Mouse (Mus musculus) liver, embryonic 14.5 days (tissue): ENCODE measurements around the gene Faap100. TPM values are rescaled to one million over a fixed set of nuclear protein-coding genes. Genes with fewer than 3 reads are reported as not detected.

Experiments
- ATAC-seq: fragments of 200-750 bp; cut with Nextera tagmentation; 2 replicates; pipeline ENCODE4 v1.8.0; 2017; ENCODE audit warnings: moderate number of reproducible peaks, mild to moderate bottlenecking, moderate library complexity; ENCODE audit not compliant: insufficient read depth
- DNase-seq, 3 experiments: peaks; one replicate each; pipeline ENCODE4 v3.0.0-alpha.2; 2012 to 2013; ENCODE audit warnings: low read depth in 3 of 3, low spot score in 3 of 3
- H3K27ac ChIP-seq: fragments of 300-500 bp; sonication (generic); 2 replicates; pipeline ENCODE4 v1.5.1; 2014; ENCODE audit warnings: moderate library complexity, mild to moderate bottlenecking, control low read depth, inconsistent platforms
- H3K27me3 ChIP-seq: fragments of 300-500 bp; sonication (generic); 2 replicates; pipeline ENCODE4 v1.6.1; 2014; ENCODE audit warnings: mild to moderate bottlenecking, low read length, moderate library complexity; ENCODE audit not compliant: control insufficient read depth, insufficient read depth
- H3K36me3 ChIP-seq: fragments of 300-500 bp; sonication (generic); replicated peaks from 2 replicates; pipeline ENCODE4 v1.6.1; 2014; ENCODE audit warnings: low read depth; ENCODE audit not compliant: control insufficient read depth, insufficient read depth
- H3K4me1 ChIP-seq, 2 experiments: fragments of 200-500 bp in 1 of 2; fragments of 300-500 bp in 1 of 2; sonication (generic) in 1 of 2; replicated peaks; 2 replicates each; pipeline ENCODE4 v1.6.1; 2012 to 2014; ENCODE audit warnings: antibody characterized with exemption in 1 of 2, inconsistent platforms in 1 of 2, low read length in 1 of 2; ENCODE audit not compliant: control insufficient read depth in 2 of 2, insufficient read depth in 2 of 2
- H3K4me2 ChIP-seq: fragments of 300-500 bp; sonication (generic); 2 replicates; pipeline ENCODE4 v1.6.1; 2014; ENCODE audit warnings: low read depth, mild to moderate bottlenecking, control low read depth, moderate library complexity
- H3K4me3 ChIP-seq, 2 experiments: fragments of 200-500 bp in 1 of 2; fragments of 300-500 bp in 1 of 2; sonication (generic) in 1 of 2; 2 replicates each; pipeline ENCODE4 v1.5.1; 2012 to 2014; ENCODE audit warnings: low read depth in 2 of 2, low read length in 2 of 2, mild to moderate bottlenecking in 2 of 2, control low read depth in 1 of 2, inconsistent platforms in 1 of 2, moderate library complexity in 1 of 2; ENCODE audit not compliant: insufficient read depth in 1 of 2
- H3K9ac ChIP-seq: fragments of 300-500 bp; sonication (generic); replicated peaks from 2 replicates; pipeline ENCODE4 v1.6.1; 2014; ENCODE audit warnings: mild to moderate bottlenecking, control low read depth, moderate library complexity
- H3K9me3 ChIP-seq: fragments of 300-500 bp; sonication (generic); 2 replicates; pipeline ENCODE4 v1.6.1; 2016; ENCODE audit warnings: low read length, mixed read lengths; ENCODE audit not compliant: control insufficient read depth
- CTCF ChIP-seq: IDR thresholded peaks from 2 replicates; pipeline ENCODE4 v1.5.1; 2016; ENCODE audit warnings: antibody characterized with exemption, low read depth, control low read depth
- EP300 ChIP-seq: IDR thresholded peaks from 2 replicates; pipeline ENCODE4 v1.6.1; 2016; ENCODE audit warnings: antibody characterized with exemption, low read depth
- WGBS: fragments of 180-500 bp; shearing (Covaris S2); extraction: QIAGEN DNeasy Blood & Tissue Kit; methylation state at CpG from one replicate; pipeline ENCODE4 v1.1.7; 2014; ENCODE audit not compliant: insufficient replicate concordance; 5-methylcytosine and 5-hydroxymethylcytosine counted together
- polyA plus RNA-seq, 2 experiments: library from polyadenylated mRNA; depleted of rRNA in 1 of 2; stranded (reverse) in 1 of 2; unstranded in 1 of 2; fragments of >200 nt; fragmentation: Nextera tagmentation in 1 of 2; extraction: Ambion mirVana in 1 of 2; gene quantifications; 2 replicates each; pipeline versions ENCODE4 v1.2.1 to v1.2.3; 2012 to 2014

Gene Faap100
- polyA plus RNA-seq, 2 experiments: 4.5 to 6.3 TPM

DNA sequence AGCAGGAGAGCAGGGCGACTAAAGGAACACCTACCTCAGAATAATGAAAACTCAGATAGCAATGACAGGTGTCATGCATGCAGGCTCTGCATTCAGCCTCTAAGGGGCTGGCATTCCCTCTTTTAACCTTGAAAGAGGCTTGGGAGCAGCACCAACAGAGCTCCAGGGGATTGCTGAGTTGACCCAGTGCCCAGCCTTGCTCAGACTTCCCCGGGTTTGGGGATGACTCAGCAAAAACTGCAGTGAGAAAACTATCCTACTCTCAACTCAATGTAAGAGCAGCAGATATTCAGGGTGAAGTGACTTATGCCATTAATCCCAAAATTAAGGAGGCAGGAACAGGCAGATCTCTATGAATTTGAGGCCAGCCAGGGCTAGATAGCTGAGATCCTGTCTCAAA, 8.6 kb upstream of the Faap100 start:
- H3K4me2 ChIP-seq: no peak overlapping the region
- H3K27ac ChIP-seq: no peak overlapping the region
- 46% methylated on average over 2 of the region's 2 CpGs for WGBS
- H3K4me1 ChIP-seq: peaks cover 0 to 2% of the 10 kb centered on the region in 2 experiments; a peak in 2 of 4 replicates
- peaks cover 70% of the 10 kb centered on the region for H3K36me3 ChIP-seq
- DNase-seq (peak in 2 of 3 experiments; percentile 19 to 26), ATAC-seq (0 out of 2 replicates have a peak, but pooled peaks have one; percentile 25)
- H3K9me3 ChIP-seq: no peaks in the 10 kb centered on the region
- no peak overlapping the region for H3K9ac ChIP-seq
- H3K27me3 ChIP-seq: no peaks in the 10 kb centered on the region
- no peak overlapping the region for H3K4me3 ChIP-seq
- TF ChIP-seq CTCF (no peak), EP300 (no peak)

DNA sequence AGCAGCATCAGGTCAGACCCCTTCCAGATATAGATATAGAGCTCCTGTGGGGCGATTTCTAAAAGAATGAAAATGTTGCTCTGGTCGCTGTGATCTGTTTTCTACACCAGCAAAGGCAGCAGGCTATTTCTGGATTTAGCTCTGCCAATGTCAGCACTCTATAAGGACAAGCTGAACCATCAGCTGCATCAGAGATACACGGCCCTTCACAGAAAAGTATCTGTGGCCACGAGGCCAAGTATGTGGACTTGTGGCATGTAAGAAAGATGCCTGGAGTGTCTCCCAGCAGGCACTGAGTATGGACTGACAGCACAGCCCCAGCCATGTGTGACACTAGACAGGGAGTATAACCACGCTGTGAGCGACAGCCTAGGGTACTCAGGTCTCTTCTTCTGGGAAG, 8.1 kb upstream of the Faap100 start:
- DNase-seq (no peak), ATAC-seq (no peak)
- H3K9ac ChIP-seq: no peak overlapping the region
- TF ChIP-seq EP300 (no peak), CTCF (no peak)
- H3K4me2 ChIP-seq: no peak overlapping the region
- no peaks in the 10 kb centered on the region for H3K9me3 ChIP-seq
- H3K27ac ChIP-seq: no peak overlapping the region
- WGBS: 85% methylated on average over 6 of the region's 6 CpGs
- H3K36me3 ChIP-seq: peaks cover 69% of the 10 kb centered on the region
- no peak overlapping the region for H3K4me3 ChIP-seq
- peaks cover 0 to 2% of the 10 kb centered on the region in 2 experiments; a peak in 2 of 4 replicates for H3K4me1 ChIP-seq
- no peaks in the 10 kb centered on the region for H3K27me3 ChIP-seq

DNA sequence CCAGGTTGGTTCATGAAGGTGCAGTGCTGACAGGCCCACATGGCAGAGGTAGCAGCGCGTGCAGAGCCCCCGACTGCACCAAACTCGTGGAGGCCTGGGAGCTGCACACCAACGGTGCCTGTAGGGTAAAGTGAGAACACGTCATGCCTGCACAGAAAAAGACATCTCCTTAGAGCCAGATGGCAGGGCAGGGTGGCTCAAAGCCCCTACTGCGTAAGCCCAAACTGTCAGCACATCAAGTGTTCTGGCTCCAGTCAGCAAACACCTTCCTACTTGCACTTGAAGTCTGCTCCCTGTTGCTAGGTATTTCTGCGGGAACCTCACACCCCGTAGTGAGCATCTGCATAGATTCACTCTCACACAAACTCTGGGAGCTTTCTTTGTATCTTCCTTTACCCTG, 3.9 kb upstream of the Faap100 start:
- ATAC-seq: no peak
- H3K4me1 ChIP-seq: peaks cover 9 to 11% of the 10 kb centered on the region in 2 experiments
- no peak overlapping the region for H3K9ac ChIP-seq
- TF ChIP-seq CTCF: no peak
- no peak for TF ChIP-seq EP300
- no peaks in the 10 kb centered on the region for H3K27me3 ChIP-seq
- H3K4me2 ChIP-seq: no peak overlapping the region
- H3K4me3 ChIP-seq: no peak overlapping the region
- no peak overlapping the region for H3K27ac ChIP-seq
- peaks cover 57% of the 10 kb centered on the region for H3K36me3 ChIP-seq
- no peaks in the 10 kb centered on the region for H3K9me3 ChIP-seq
- WGBS: 94% methylated on average over 9 of the region's 9 CpGs
- no peak for DNase-seq

DNA sequence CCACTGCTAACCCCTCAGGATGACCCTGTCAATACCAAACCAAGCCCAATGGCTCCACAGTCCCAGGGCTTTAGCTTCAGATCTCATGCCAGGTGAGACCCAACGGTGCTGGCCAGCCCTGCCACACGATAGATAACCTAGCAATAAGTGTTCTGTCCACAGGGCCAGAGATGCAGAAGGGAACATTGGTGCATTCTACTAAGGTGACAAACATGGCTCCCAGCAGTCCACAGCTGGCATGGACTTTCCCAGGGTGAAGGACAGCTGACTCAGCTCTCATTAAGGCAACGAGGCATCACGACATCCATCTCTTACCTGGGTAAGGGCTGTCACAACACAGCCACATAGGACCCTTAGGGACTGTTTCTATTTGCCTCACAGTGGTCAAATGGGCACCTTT, 2.6 kb upstream of the Faap100 start:
- no peaks in the 10 kb centered on the region for H3K27me3 ChIP-seq
- ATAC-seq: no peak

DNA sequence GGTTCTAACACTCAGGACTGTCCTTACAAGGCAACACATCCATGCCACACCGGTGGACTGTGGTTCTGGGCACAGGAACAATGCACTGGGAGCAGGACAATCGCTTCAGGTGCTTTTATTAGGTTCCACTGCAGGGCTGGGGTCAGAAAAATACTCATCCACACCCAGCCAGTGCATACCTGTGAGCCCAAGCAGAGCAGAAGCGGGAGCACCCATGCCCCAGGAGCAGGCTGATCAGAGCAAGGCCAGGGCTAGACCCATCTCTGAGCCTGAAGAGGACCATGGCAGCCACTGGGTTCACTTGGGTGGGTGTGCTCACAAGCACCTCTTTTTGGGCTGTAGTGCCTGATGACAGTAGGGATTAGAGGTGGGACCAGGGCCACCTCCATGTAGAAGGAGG, 1.7 kb upstream of the Faap100 start:
- Histone ChIP-seq H3K9ac (no peak overlapping the region), H3K4me1 (peaks cover 9 to 11% of the 10 kb centered on the region in 2 experiments), H3K27ac (no peak overlapping the region), H3K4me2 (no peak overlapping the region), H3K9me3 (no peaks in the 10 kb centered on the region), H3K27me3 (no peaks in the 10 kb centered on the region), H3K36me3 (peaks cover 37% of the 10 kb centered on the region), H3K4me3 (no peak overlapping the region)
- 81% methylated on average over 3 of the region's 3 CpGs for WGBS
- ATAC-seq: no peak
- TF ChIP-seq EP300 (no peak), CTCF (no peak)
- DNase-seq: no peak

More for the DNA sequence above, 2.6 kb upstream of the Faap100 start:
- no peak overlapping the region for H3K27ac ChIP-seq
- no peak overlapping the region for H3K4me2 ChIP-seq
- TF ChIP-seq EP300 (no peak), CTCF (no peak)
- no peak for DNase-seq
- no peak overlapping the region for H3K4me3 ChIP-seq
- H3K9me3 ChIP-seq: no peaks in the 10 kb centered on the region
- H3K4me1 ChIP-seq: peaks cover 9 to 11% of the 10 kb centered on the region in 2 experiments
- WGBS: 85% methylated on average over 4 of the region's 4 CpGs
- peaks cover 46% of the 10 kb centered on the region for H3K36me3 ChIP-seq
- no peak overlapping the region for H3K9ac ChIP-seq
